Mouse (Mus musculus): ENCODE data around the gene Gpr21. TPM values are rescaled to one million over a fixed set of nuclear protein-coding genes. Genes with fewer than 3 reads are reported as not detected.

Gpr21 gene
- polyA plus RNA-seq, 1 experiment, result 1.0 TPM

- no peak for DNase-seq
- no peak for TF ChIP-seq CTCF (IDR thresholded peaks at IDR 0.05; ENCODE audit: borderline replicate concordance, insufficient read depth, low read depth, low read length)
- TF ChIP-seq POLR2A (IDR thresholded peaks at IDR 0.05; ENCODE audit: borderline replicate concordance, insufficient read depth, low read length), result no peak
- 96% methylated on average over 4 of the region's 4 CpGs for WGBS
- no peaks in the 10 kb centered on the region; the same call in 1 of the 2 replicates for H3K27me3 ChIP-seq (ENCODE audit: control insufficient read depth, insufficient read depth, low read length)
- H3K27ac ChIP-seq (ENCODE audit: insufficient read depth, low read length), result no peak overlapping the region
- peaks cover under 1% of the 10 kb centered on the region; the same call in 1 of the 2 replicates for H3K4me1 ChIP-seq (ENCODE audit: control insufficient read depth, insufficient read depth, low read length)
- H3K4me3 ChIP-seq (replicated peaks; ENCODE audit: insufficient read depth, low read depth, low read length), result no peak overlapping the region
Observed at GRCm38 (mm10) chr2:37511134-37511901, 4.8 kb upstream of the Gpr21 start.

DNA sequence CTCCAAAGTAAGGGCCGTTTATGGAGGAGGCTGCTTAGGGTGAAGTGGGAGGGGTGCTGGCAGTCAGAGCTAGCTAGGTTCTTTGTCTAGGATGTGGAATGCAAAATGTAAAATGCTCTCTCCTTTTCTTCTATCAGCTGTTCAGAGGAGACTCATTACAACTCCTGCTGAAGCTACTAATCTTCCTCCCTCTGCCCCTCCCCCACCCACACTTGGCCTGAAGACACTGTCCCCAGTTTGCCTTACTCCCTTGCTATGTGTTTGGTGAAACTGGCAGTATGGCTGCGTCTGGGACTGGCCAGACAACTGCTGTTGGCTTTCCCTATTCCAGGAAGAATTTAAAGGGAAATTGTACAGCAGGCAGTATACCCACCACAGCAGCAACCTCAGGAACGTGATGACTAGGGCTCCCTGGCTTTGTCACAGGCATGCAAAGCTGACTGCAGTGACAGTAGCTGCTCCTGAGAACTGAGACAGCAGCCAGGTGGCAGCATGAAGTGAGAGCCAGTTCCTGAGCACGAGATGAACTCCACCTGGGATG lies 860 bp downstream of the Gpr21 start:
- peaks cover 15% of the 10 kb centered on the region for H3K4me1 ChIP-seq (ENCODE audit: control insufficient read depth, insufficient read depth, low read length)
- H3K27ac ChIP-seq (ENCODE audit: insufficient read depth, low read length), result peak overlapping the region; percentile 40; the same call in 1 of the 2 replicates
- 7% methylated on average over 4 of the region's 4 CpGs for WGBS
- TF ChIP-seq POLR2A (IDR thresholded peaks at IDR 0.05; ENCODE audit: borderline replicate concordance, insufficient read depth, low read length), result no peak
- peak; percentile 77 for TF ChIP-seq CTCF (IDR thresholded peaks at IDR 0.05; ENCODE audit: borderline replicate concordance, insufficient read depth, low read depth, low read length)
- no peaks in the 10 kb centered on the region for H3K27me3 ChIP-seq (ENCODE audit: control insufficient read depth, insufficient read depth, low read length)
- no peak overlapping the region for H3K4me3 ChIP-seq (replicated peaks; ENCODE audit: insufficient read depth, low read depth, low read length)
- DNase-seq, result peak; percentile 71 to 81

DNA sequence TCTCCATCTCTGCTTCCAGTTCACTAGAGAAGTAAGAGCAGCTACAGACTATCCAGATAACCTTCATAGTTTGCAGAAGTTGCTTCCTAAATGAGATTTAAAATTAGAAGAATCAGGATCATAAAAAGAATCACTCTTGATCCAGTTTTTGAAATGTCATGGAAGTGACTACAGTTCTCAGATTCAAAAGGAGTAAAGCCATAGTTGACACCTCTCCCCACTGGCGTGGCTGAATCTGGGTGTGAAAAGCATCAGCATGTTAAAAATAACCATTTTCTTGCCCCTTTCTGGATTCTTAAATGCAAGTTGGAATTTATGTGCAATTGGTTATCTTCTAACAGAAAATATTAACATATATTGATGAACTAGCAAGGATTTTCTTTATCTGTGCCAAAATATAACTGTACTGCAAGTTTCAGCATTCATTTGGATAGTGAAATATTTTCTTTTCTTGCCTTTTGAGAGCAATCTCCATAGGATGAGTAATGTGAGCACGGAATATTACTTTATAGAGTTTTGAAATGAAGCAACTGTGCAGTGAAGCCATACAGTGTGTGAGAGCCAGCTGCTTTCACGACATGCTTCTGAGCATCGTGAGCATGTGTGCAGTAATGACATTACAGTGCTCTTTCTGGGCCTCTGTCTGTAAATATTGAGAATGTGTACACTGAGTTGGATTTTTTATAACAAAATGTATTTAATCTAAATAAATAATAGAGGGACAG lies 2.6 kb downstream of the Gpr21 start:
- no peak for DNase-seq
- Histone ChIP-seq H3K27me3 (ENCODE audit: control insufficient read depth, insufficient read depth, low read length) (no peaks in the 10 kb centered on the region), H3K27ac (ENCODE audit: insufficient read depth, low read length) (no peak overlapping the region), H3K4me3 (replicated peaks; ENCODE audit: insufficient read depth, low read depth, low read length) (no peak overlapping the region), H3K4me1 (ENCODE audit: control insufficient read depth, insufficient read depth, low read length) (peaks cover 15% of the 10 kb centered on the region)
- WGBS, result 86% methylated on average over 4 of the region's 4 CpGs
- TF ChIP-seq CTCF (IDR thresholded peaks at IDR 0.05; ENCODE audit: borderline replicate concordance, insufficient read depth, low read depth, low read length) (no peak), POLR2A (IDR thresholded peaks at IDR 0.05; ENCODE audit: borderline replicate concordance, insufficient read depth, low read length) (no peak)

GRCm38 (mm10) chr2:37519286-37519640 lies 3.1 kb downstream of the Gpr21 start:
- no peak for DNase-seq
- H3K4me3 ChIP-seq (replicated peaks; ENCODE audit: insufficient read depth, low read depth, low read length), result no peak overlapping the region
- 90% methylated on average over 1 of the region's 1 CpGs for WGBS

GRCm38 (mm10) chr2:37527587-37527986 lies 11.5 kb downstream of the Gpr21 start:
- TF ChIP-seq POLR2A (IDR thresholded peaks at IDR 0.05; ENCODE audit: borderline replicate concordance, insufficient read depth, low read length) (no peak), CTCF (IDR thresholded peaks at IDR 0.05; ENCODE audit: borderline replicate concordance, insufficient read depth, low read depth, low read length) (no peak)
- H3K27me3 ChIP-seq (ENCODE audit: control insufficient read depth, insufficient read depth, low read length), result no peaks in the 10 kb centered on the region
- no peak overlapping the region for H3K4me3 ChIP-seq (replicated peaks; ENCODE audit: insufficient read depth, low read depth, low read length)
- no peak for DNase-seq
- no peaks in the 10 kb centered on the region for H3K4me1 ChIP-seq (ENCODE audit: control insufficient read depth, insufficient read depth, low read length)
- H3K27ac ChIP-seq (ENCODE audit: insufficient read depth, low read length), result no peak overlapping the region

More at GRCm38 (mm10) chr2:37519286-37519640, 3.1 kb downstream of the Gpr21 start:
- TF ChIP-seq CTCF (IDR thresholded peaks at IDR 0.05; ENCODE audit: borderline replicate concordance, insufficient read depth, low read depth, low read length), result no peak
- TF ChIP-seq POLR2A (IDR thresholded peaks at IDR 0.05; ENCODE audit: borderline replicate concordance, insufficient read depth, low read length), result no peak
- peaks cover 15% of the 10 kb centered on the region for H3K4me1 ChIP-seq (ENCODE audit: control insufficient read depth, insufficient read depth, low read length)
- no peaks in the 10 kb centered on the region for H3K27me3 ChIP-seq (ENCODE audit: control insufficient read depth, insufficient read depth, low read length)
- no peak overlapping the region for H3K27ac ChIP-seq (ENCODE audit: insufficient read depth, low read length)

- DNase-seq, result no peak
- Histone ChIP-seq H3K4me1 (ENCODE audit: control insufficient read depth, insufficient read depth, low read length) (no peaks in the 10 kb centered on the region), H3K4me3 (replicated peaks; ENCODE audit: insufficient read depth, low read depth, low read length) (no peak overlapping the region), H3K27me3 (ENCODE audit: control insufficient read depth, insufficient read depth, low read length) (no peaks in the 10 kb centered on the region), H3K27ac (ENCODE audit: insufficient read depth, low read length) (no peak overlapping the region)
- TF ChIP-seq POLR2A (IDR thresholded peaks at IDR 0.05; ENCODE audit: borderline replicate concordance, insufficient read depth, low read length), result no peak
- TF ChIP-seq CTCF (IDR thresholded peaks at IDR 0.05; ENCODE audit: borderline replicate concordance, insufficient read depth, low read depth, low read length), result no peak
- 95% methylated on average over 2 of the region's 2 CpGs for WGBS
Observed at GRCm38 (mm10) chr2:37529397-37529796, 13.3 kb downstream of the Gpr21 start.

DNA sequence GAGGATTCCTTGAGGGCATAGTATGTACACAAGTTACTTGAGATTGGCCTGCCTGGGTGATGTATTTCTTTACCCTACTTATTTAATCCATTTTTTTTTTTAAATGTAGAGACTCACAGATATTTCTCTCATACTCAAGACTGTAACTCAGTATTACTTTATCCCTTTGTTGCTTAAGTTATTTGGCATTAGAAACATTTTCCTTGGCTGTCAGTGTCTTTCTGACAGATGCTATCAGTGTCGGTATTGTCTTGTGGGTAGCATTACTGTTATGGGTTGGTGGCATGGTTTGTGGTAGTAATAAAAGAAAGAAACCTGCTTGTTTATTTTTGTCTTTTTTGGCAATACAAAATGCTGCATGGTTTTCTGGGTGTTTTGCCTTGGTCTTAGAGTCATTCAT lies 14.6 kb downstream of the Gpr21 start:
- Histone ChIP-seq H3K27me3 (ENCODE audit: control insufficient read depth, insufficient read depth, low read length) (no peaks in the 10 kb centered on the region), H3K27ac (ENCODE audit: insufficient read depth, low read length) (no peak overlapping the region), H3K4me3 (replicated peaks; ENCODE audit: insufficient read depth, low read depth, low read length) (no peak overlapping the region), H3K4me1 (ENCODE audit: control insufficient read depth, insufficient read depth, low read length) (no peaks in the 10 kb centered on the region)
- no peak for TF ChIP-seq CTCF (IDR thresholded peaks at IDR 0.05; ENCODE audit: borderline replicate concordance, insufficient read depth, low read depth, low read length)
- no peak for TF ChIP-seq POLR2A (IDR thresholded peaks at IDR 0.05; ENCODE audit: borderline replicate concordance, insufficient read depth, low read length)
- 49% methylated on average over 1 of the region's 1 CpGs for WGBS
- no peak for DNase-seq

Measured in cerebellum, adult 2 months (tissue).